ENCODE assay signal across 8 mouse cellular contexts in genomic region chr2:35265296-35265695, GRCm38 (mm10). TPM values are rescaled to one million over a fixed set of nuclear protein-coding genes. Genes with fewer than 3 reads are reported as not detected.
DNase-seq lines count a peak whose midpoint lies in the region; ATAC-seq and TF ChIP-seq lines count a peak whose summit lies in the region.

No protein-coding gene starts in this region.

- no peak overlapping the region for H3K4me2 ChIP-seq in forebrain, embryonic 16.5 days (ENCODE audit: low read length)
- no peak overlapping the region for H3K4me2 ChIP-seq in hindbrain, embryonic 16.5 days (ENCODE audit: low read length)
- no peak overlapping the region for H3K4me2 ChIP-seq in liver, embryonic 14.5 days (ENCODE audit: low read depth)
- H3K4me2 ChIP-seq in neural tube, embryonic 15.5 days: no peak overlapping the region

- TF ChIP-seq EP300 in liver, embryonic 14.5 days (IDR thresholded peaks at IDR 0.05; ENCODE audit: low read depth): no peak

- H3K27me3 ChIP-seq in kidney, adult 2 months (replicated peaks; ENCODE audit: control insufficient read depth, insufficient read depth, low read length): no peaks in the 10 kb centered on the region
- no peaks in the 10 kb centered on the region for H3K27me3 ChIP-seq in forebrain, embryonic 16.5 days (replicated peaks; ENCODE audit: control insufficient read depth, insufficient read depth, low read length)
- no peaks in the 10 kb centered on the region for H3K27me3 ChIP-seq in hindbrain, embryonic 16.5 days (replicated peaks; ENCODE audit: control insufficient read depth, insufficient read depth, low read length)
- H3K27me3 ChIP-seq in liver, embryonic 14.5 days (ENCODE audit: control insufficient read depth, insufficient read depth, low read length): no peaks in the 10 kb centered on the region
- no peaks in the 10 kb centered on the region for H3K27me3 ChIP-seq in neural tube, embryonic 15.5 days (replicated peaks)

- ATAC-seq in forebrain, embryonic 16.5 days: peak; percentile 88
- ATAC-seq in hindbrain, embryonic 16.5 days: peak; percentile 88
- no peak for ATAC-seq in liver, embryonic 14.5 days (ENCODE audit: insufficient read depth)
- ATAC-seq in neural tube, embryonic 15.5 days (ENCODE audit: low FRiP score): peak; percentile 88

- peak; percentile 73 for DNase-seq in kidney, adult 2 months
- no peak for DNase-seq in kidney, adult 11 months
- peak; percentile 75 for DNase-seq in ZHBTc4 (ENCODE audit: low read depth, low spot score)
- no peak for DNase-seq in liver, embryonic 14.5 days (ENCODE audit: low read depth in 3 of 3, low spot score in 3 of 3)
- no peak for DNase-seq in cerebellum, postnatal 36 days

- no peak overlapping the region for H3K4me3 ChIP-seq in kidney, adult 2 months (ENCODE audit: insufficient read depth, low read depth, low read length)
- H3K4me3 ChIP-seq in forebrain, embryonic 16.5 days (replicated peaks; ENCODE audit: low read length): no peak overlapping the region
- no peak overlapping the region for H3K4me3 ChIP-seq in hindbrain, embryonic 16.5 days (ENCODE audit: low read length)
- H3K4me3 ChIP-seq in liver, embryonic 14.5 days (ENCODE audit: insufficient read depth in 1 of 2, low read depth in 2 of 2, low read length in 2 of 2): no peak overlapping the region
- H3K4me3 ChIP-seq in neural tube, embryonic 15.5 days (replicated peaks): no peak overlapping the region

- TF ChIP-seq POLR2A in kidney, adult 2 months (IDR thresholded peaks at IDR 0.05; ENCODE audit: low read depth, low read length): no peak

- WGBS in kidney, adult 2 months: 37% methylated on average over 8 of the region's 8 CpGs
- 40% methylated on average over 8 of the region's 8 CpGs for WGBS in forebrain, embryonic 16.5 days
- WGBS in hindbrain, embryonic 16.5 days: 41% methylated on average over 8 of the region's 8 CpGs
- WGBS in liver, embryonic 14.5 days (ENCODE audit: insufficient replicate concordance): 40% methylated on average over 8 of the region's 8 CpGs
- WGBS in neural tube, embryonic 15.5 days: 40% methylated on average over 8 of the region's 8 CpGs

- H3K4me1 ChIP-seq in kidney, adult 2 months (ENCODE audit: control insufficient read depth, insufficient read depth, low read length): peaks cover 13% of the 10 kb centered on the region
- H3K4me1 ChIP-seq in forebrain, embryonic 16.5 days (replicated peaks; ENCODE audit: control insufficient read depth, insufficient read depth, low read length): no peaks in the 10 kb centered on the region
- H3K4me1 ChIP-seq in hindbrain, embryonic 16.5 days (ENCODE audit: control insufficient read depth, insufficient read depth, low read depth, low read length): peaks cover under 1% of the 10 kb centered on the region; the same call in 1 of the 2 replicates
- no peaks in the 10 kb centered on the region; a peak in 1 of 4 replicates for H3K4me1 ChIP-seq in liver, embryonic 14.5 days (replicated peaks; ENCODE audit: control insufficient read depth in 2 of 2, insufficient read depth in 2 of 2, low read length in 1 of 2)
- H3K4me1 ChIP-seq in neural tube, embryonic 15.5 days: peaks cover 10% of the 10 kb centered on the region

- H3K27ac ChIP-seq in kidney, adult 2 months (ENCODE audit: insufficient read depth, low read depth, low read length): no peak overlapping the region
- no peak overlapping the region for H3K27ac ChIP-seq in forebrain, embryonic 16.5 days (ENCODE audit: low read length)
- H3K27ac ChIP-seq in hindbrain, embryonic 16.5 days (ENCODE audit: low read depth, low read length): no peak overlapping the region
- no peak overlapping the region for H3K27ac ChIP-seq in liver, embryonic 14.5 days
- H3K27ac ChIP-seq in neural tube, embryonic 15.5 days (replicated peaks): no peak overlapping the region

- TF ChIP-seq CTCF in kidney, adult 2 months (conservative IDR thresholded peaks at IDR 0.05; ENCODE audit: insufficient read depth, insufficient read length, low read depth, low read length): peak; percentile 72
- peak; percentile 59 for TF ChIP-seq CTCF in liver, embryonic 14.5 days (IDR thresholded peaks at IDR 0.05; ENCODE audit: low read depth)

- H3K36me3 ChIP-seq in kidney, adult 2 months (ENCODE audit: control insufficient read depth, insufficient read depth, low read length): no peaks in the 10 kb centered on the region
- H3K36me3 ChIP-seq in forebrain, embryonic 16.5 days (ENCODE audit: control insufficient read depth, insufficient read depth): no peaks in the 10 kb centered on the region
- no peaks in the 10 kb centered on the region for H3K36me3 ChIP-seq in hindbrain, embryonic 16.5 days (ENCODE audit: control insufficient read depth, insufficient read depth, low read length)
- H3K36me3 ChIP-seq in liver, embryonic 14.5 days (replicated peaks; ENCODE audit: control insufficient read depth, insufficient read depth, low read depth): no peaks in the 10 kb centered on the region
- H3K36me3 ChIP-seq in neural tube, embryonic 15.5 days: no peaks in the 10 kb centered on the region

- no peaks in the 10 kb centered on the region for H3K9me3 ChIP-seq in forebrain, embryonic 16.5 days (ENCODE audit: control insufficient read depth, low read length)
- no peaks in the 10 kb centered on the region for H3K9me3 ChIP-seq in hindbrain, embryonic 16.5 days (ENCODE audit: control insufficient read depth, low read length)
- no peaks in the 10 kb centered on the region for H3K9me3 ChIP-seq in liver, embryonic 14.5 days (ENCODE audit: control insufficient read depth, low read length)
- no peaks in the 10 kb centered on the region for H3K9me3 ChIP-seq in neural tube, embryonic 15.5 days (replicated peaks)

- H3K9ac ChIP-seq in forebrain, embryonic 16.5 days (replicated peaks; ENCODE audit: low read depth, low read length): no peak overlapping the region
- H3K9ac ChIP-seq in hindbrain, embryonic 16.5 days (ENCODE audit: low read depth, low read length): no peak overlapping the region
- no peak overlapping the region for H3K9ac ChIP-seq in liver, embryonic 14.5 days (replicated peaks)
- H3K9ac ChIP-seq in neural tube, embryonic 15.5 days (replicated peaks): no peak overlapping the region

RNA-seq across cellular contexts. Expression of gene Gsn, which starts 9.1 kb away (rescaled TPM):
- 269 and 357 TPM in 2 replicates for polyA plus RNA-seq in kidney, adult 2 months (2012; rRNA removed)
- 16.7 and 22.3 TPM in 2 replicates for polyA plus RNA-seq in forebrain, embryonic 16.5 days (2015; fragmentation: Nextera tagmentation; extraction: Ambion mirVana)
- polyA plus RNA-seq in hindbrain, embryonic 16.5 days (2015; fragmentation: Nextera tagmentation; extraction: Ambion mirVana): 31.6 and 36.7 TPM in 2 replicates
- polyA plus RNA-seq in liver, embryonic 14.5 days (2012; rRNA removed): 71.0 and 81.0 TPM in 2 replicates
- polyA plus RNA-seq in liver, embryonic 14.5 days (2014; fragmentation: Nextera tagmentation; extraction: Ambion mirVana): 83.0 and 115 TPM in 2 replicates
- 38.4 and 59.2 TPM in 2 replicates for polyA plus RNA-seq in neural tube, embryonic 15.5 days (2015; fragmentation: Nextera tagmentation; extraction: Ambion mirVana)

Comparison
In these comparisons a context has a peak if more than half of its experiments do, and no peak if none do; other contexts are left out.
1. DNase-seq: peak in kidney, adult 2 months (single experiment) and ZHBTc4 (single experiment); none in kidney, adult 11 months (single experiment), liver, embryonic 14.5 days (0 of 3) and cerebellum, postnatal 36 days (0 of 2).